Mouse (Mus musculus) thymus, adult 2 months (tissue): ENCODE measurements at regions not wholly inside any gene's neighbourhood (a gene's known extent, or its start where the extent isn't known, plus 50 kb on each side); places are given as distances from the start of the nearest gene placed in this dataset.

Experiments
- CTCF ChIP-seq: fragments of 200-500 bp; IDR thresholded peaks from 2 replicates; pipeline ENCODE4 v1.5.1; 2012; ENCODE audit warnings: mild to moderate bottlenecking, control low read depth, low read length, moderate library complexity, borderline replicate concordance; ENCODE audit not compliant: control insufficient read depth, poor library complexity, insufficient read depth; ENCODE audit errors: extremely low read depth
- POLR2A ChIP-seq: fragments of 200-500 bp; IDR thresholded peaks from 2 replicates; pipeline ENCODE4 v1.6.1; 2012; ENCODE audit warnings: mild to moderate bottlenecking, low read length, control low read depth, moderate library complexity; ENCODE audit not compliant: control insufficient read depth, poor library complexity, insufficient read depth; ENCODE audit errors: extremely low read depth

DNA sequence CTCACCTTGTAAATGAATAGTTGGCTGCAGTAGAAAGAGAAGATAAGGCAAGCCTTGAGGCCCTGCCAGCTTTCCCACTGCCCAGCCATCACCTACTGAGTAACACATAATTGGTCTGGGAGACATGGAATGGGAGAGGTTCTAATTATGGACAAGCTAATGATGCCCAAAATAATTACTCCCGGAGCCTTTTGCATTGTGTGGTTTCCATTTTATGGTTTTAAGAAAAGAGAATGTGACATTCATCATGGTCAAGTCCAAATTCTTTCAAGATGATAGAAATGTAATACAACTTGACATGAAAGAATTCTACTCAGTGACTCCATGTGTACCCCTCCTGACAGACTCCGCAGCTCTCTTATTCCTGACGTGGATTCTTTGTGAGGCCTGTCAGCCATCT is 518.6 kb downstream of the Efnb2 start:
- no peak for TF ChIP-seq POLR2A
- no peak for TF ChIP-seq CTCF
